Mouse (Mus musculus): ENCODE data around the gene Ppargc1a. TPM values are rescaled to one million over a fixed set of nuclear protein-coding genes. Genes with fewer than 3 reads are reported as not detected.

Ppargc1a gene
- total and polyA plus RNA-seq, 3 experiments = not detected

DNA sequence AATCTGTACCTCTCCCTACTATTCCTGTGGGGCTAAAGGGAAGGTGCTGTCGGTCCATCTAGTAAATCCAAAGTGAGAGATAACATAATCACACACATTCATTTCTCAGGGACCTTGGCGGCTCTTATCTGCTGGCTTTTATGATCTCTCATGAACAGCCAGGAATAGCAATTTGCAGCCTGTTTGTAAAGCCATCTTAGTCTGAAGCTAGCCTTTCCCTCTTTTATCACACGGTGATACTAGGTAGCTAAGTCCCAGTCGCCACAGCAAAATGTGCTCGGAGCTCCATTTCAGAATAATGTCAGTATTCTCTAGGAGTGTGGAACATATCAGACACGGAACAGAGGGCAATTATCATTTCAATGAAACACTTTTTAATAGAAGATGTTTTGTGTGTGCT is 29.2 kb downstream of the Ppargc1a start:
- no peaks in the 10 kb centered on the region for H3K79me2 ChIP-seq (replicated peaks; ENCODE audit: control insufficient read depth, extremely low read depth, insufficient read depth, poor library complexity, severe bottlenecking)
- H3K4me3 ChIP-seq (replicated peaks in 1 of 3; ENCODE audit: low read depth in 2 of 3, low read length in 2 of 3, poor library complexity in 1 of 3) = no peak overlapping the region
- H3K4me2 ChIP-seq (ENCODE audit: insufficient read depth, low read depth, poor library complexity, severe bottlenecking) = no peak overlapping the region
- no peaks in the 10 kb centered on the region for H3K4me1 ChIP-seq (ENCODE audit: control insufficient read depth in 1 of 2, insufficient read depth in 2 of 2)
- no peak overlapping the region for H3K9ac ChIP-seq (ENCODE audit: insufficient read depth, low read depth)
- H3K27me3 ChIP-seq (replicated peaks) = no peaks in the 10 kb centered on the region
- H3K36me3 ChIP-seq (replicated peaks in 1 of 2; ENCODE audit: control insufficient read depth in 1 of 2, insufficient read depth in 1 of 2, low read length in 1 of 2) = no peaks in the 10 kb centered on the region
- peaks cover 19% of the 10 kb centered on the region for H3K9me3 ChIP-seq (replicated peaks; ENCODE audit: low read length)
- dilution Hi-C loops (cut with MboI; ENCODE audit: extremely low pct_ligation_motif_present, extremely low pct_unique_long_range_greater_than_20kb, low sequenced_read_pairs) = no loop called here
- H3K27ac ChIP-seq (ENCODE audit: insufficient read depth, low read depth) = no peak overlapping the region
- no peak for DNase-seq (ENCODE audit: extremely low read depth)
- TF ChIP-seq BHLHE40 (IDR thresholded peaks at IDR 0.05; ENCODE audit: low read depth, low read length) (no peak), NELFE (IDR thresholded peaks at IDR 0.05; ENCODE audit: low read depth, low read length) (no peak), PAX5 (IDR thresholded peaks at IDR 0.05; ENCODE audit: low read length) (no peak), UBTF (IDR thresholded peaks at IDR 0.05; ENCODE audit: low read depth, low read length) (no peak)
- in situ Hi-C loops (cut with MboI; ENCODE audit: low pct_ligation_motif_present, low pct_unique_long_range_greater_than_20kb, low sequenced_read_pairs) = no loop called here

DNA sequence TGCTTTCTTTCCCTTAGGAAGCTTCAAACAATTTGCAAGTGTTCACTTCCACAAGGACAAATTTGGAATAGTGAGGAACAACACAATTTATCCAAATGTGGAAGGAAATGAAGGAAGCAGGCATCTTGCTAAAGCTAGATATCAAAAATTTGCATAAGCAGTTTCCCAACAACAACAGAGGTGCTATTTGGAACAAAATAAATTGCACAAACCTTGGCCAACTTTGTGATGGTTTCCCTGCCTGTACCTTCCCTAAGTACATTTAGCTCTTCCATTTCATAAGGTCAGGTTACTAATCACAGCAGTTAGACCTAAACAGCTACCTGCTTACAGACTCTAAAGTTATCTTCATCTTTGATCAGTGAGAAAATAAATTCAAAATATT is 29.9 kb downstream of the Ppargc1a start:
- Histone ChIP-seq H3K79me2 (replicated peaks; ENCODE audit: control insufficient read depth, extremely low read depth, insufficient read depth, poor library complexity, severe bottlenecking) (no peaks in the 10 kb centered on the region), H3K27ac (ENCODE audit: insufficient read depth, low read depth) (no peak overlapping the region), H3K36me3 (replicated peaks in 1 of 2; ENCODE audit: control insufficient read depth in 1 of 2, insufficient read depth in 1 of 2, low read length in 1 of 2) (no peaks in the 10 kb centered on the region), H3K27me3 (replicated peaks) (no peaks in the 10 kb centered on the region), H3K9me3 (replicated peaks; ENCODE audit: low read length) (peaks cover 17% of the 10 kb centered on the region), H3K9ac (ENCODE audit: insufficient read depth, low read depth) (no peak overlapping the region), H3K4me3 (replicated peaks in 1 of 3; ENCODE audit: low read depth in 2 of 3, low read length in 2 of 3, poor library complexity in 1 of 3) (no peak overlapping the region), H3K4me1 (ENCODE audit: control insufficient read depth in 1 of 2, insufficient read depth in 2 of 2) (no peaks in the 10 kb centered on the region), H3K4me2 (ENCODE audit: insufficient read depth, low read depth, poor library complexity, severe bottlenecking) (no peak overlapping the region)
- in situ Hi-C loops (cut with MboI; ENCODE audit: low pct_ligation_motif_present, low pct_unique_long_range_greater_than_20kb, low sequenced_read_pairs) = no loop called here
- TF ChIP-seq PAX5 (IDR thresholded peaks at IDR 0.05; ENCODE audit: low read length) (no peak), POLR2AphosphoS2 (IDR thresholded peaks at IDR 0.05; ENCODE audit: low read depth, low read length) (no peak), MAFK (IDR thresholded peaks at IDR 0.05; ENCODE audit: insufficient replicate concordance, low read length) (no peak), SMC3 (IDR thresholded peaks at IDR 0.05; ENCODE audit: low read depth, low read length) (no peak), CHD2 (IDR thresholded peaks at IDR 0.05; ENCODE audit: low read length) (no peak), RCOR1 (conservative IDR thresholded peaks at IDR 0.05; ENCODE audit: low read depth, low read length) (no peak), NELFE (IDR thresholded peaks at IDR 0.05; ENCODE audit: low read depth, low read length) (no peak)
- no peak for DNase-seq (ENCODE audit: extremely low read depth)
- dilution Hi-C loops (cut with MboI; ENCODE audit: extremely low pct_ligation_motif_present, extremely low pct_unique_long_range_greater_than_20kb, low sequenced_read_pairs) = no loop called here

DNA sequence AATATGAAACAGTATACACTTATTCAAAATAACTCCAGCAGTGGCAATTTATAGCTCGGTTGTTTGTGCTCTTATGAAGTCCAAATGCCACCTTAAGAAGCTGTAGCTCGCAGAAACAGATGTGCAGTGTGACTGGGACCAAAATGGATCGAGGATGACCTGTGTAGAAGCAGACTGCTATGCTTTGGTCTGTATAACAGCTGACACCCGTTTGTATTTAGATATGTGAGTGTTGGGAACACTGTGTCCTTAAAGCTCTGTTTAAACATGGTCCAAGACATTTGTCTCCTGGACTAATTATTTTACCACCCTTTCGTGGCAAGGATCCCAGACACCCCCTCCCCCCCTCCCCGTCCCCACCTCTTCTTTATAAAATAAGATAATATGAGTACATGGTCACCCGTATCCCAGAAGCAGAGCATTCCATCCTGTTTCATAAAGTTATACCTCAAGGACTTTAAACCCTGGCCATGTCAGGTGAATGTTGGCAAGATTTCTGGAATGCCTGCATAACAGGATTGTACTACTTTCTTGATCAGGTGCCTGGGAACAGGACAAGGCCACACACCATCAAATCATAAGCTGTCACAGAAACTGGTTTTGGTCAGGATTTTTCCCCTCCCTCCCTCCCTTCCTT is 30.4 kb downstream of the Ppargc1a start:
- Histone ChIP-seq H3K27me3 (replicated peaks) (no peaks in the 10 kb centered on the region), H3K79me2 (replicated peaks; ENCODE audit: control insufficient read depth, extremely low read depth, insufficient read depth, poor library complexity, severe bottlenecking) (no peaks in the 10 kb centered on the region), H3K9ac (ENCODE audit: insufficient read depth, low read depth) (no peak overlapping the region), H3K9me3 (replicated peaks; ENCODE audit: low read length) (peaks cover 17% of the 10 kb centered on the region), H3K4me3 (replicated peaks in 1 of 3; ENCODE audit: low read depth in 2 of 3, low read length in 2 of 3, poor library complexity in 1 of 3) (no peak overlapping the region), H3K4me1 (ENCODE audit: control insufficient read depth in 1 of 2, insufficient read depth in 2 of 2) (no peaks in the 10 kb centered on the region), H3K4me2 (ENCODE audit: insufficient read depth, low read depth, poor library complexity, severe bottlenecking) (no peak overlapping the region), H3K36me3 (replicated peaks in 1 of 2; ENCODE audit: control insufficient read depth in 1 of 2, insufficient read depth in 1 of 2, low read length in 1 of 2) (no peaks in the 10 kb centered on the region), H3K27ac (ENCODE audit: insufficient read depth, low read depth) (no peak overlapping the region)
- dilution Hi-C loops (cut with MboI; ENCODE audit: extremely low pct_ligation_motif_present, extremely low pct_unique_long_range_greater_than_20kb, low sequenced_read_pairs) = no loop called here
- no peak for DNase-seq (ENCODE audit: extremely low read depth)
- TF ChIP-seq MAX (IDR thresholded peaks at IDR 0.05; ENCODE audit: low read length) (no peak), ZMIZ1 (IDR thresholded peaks at IDR 0.05; ENCODE audit: low read depth, low read length) (no peak), HCFC1 (IDR thresholded peaks at IDR 0.05; ENCODE audit: low read depth, low read length) (no peak), SIN3A (IDR thresholded peaks at IDR 0.05; ENCODE audit: low read length) (no peak), MAZ (IDR thresholded peaks at IDR 0.05; ENCODE audit: low read depth, low read length) (no peak), TCF12 (IDR thresholded peaks at IDR 0.05; ENCODE audit: low read depth, low read length) (no peak), ZC3H11A (IDR thresholded peaks at IDR 0.05; ENCODE audit: low read depth, low read length) (no peak)
- in situ Hi-C loops (cut with MboI; ENCODE audit: low pct_ligation_motif_present, low pct_unique_long_range_greater_than_20kb, low sequenced_read_pairs) = no loop called here

All from CH12.LX (cell line).